Mouse (Mus musculus) neutrophil, adult 59 days (primary cell): ENCODE measurements around the gene Lin37. TPM values are rescaled to one million over a fixed set of nuclear protein-coding genes. Genes with fewer than 3 reads are reported as not detected.

Source experiments
- total RNA-seq, 2 experiments: library from RNA; stranded (reverse); gene quantifications; 1 replicate in 1 of 2; 2 replicates in 1 of 2; pipeline ENCODE4 v1.2.4; 2023

Lin37 gene
- total RNA-seq, result 10 to 100 TPM; 30.4 to 32.0 TPM

DNA sequence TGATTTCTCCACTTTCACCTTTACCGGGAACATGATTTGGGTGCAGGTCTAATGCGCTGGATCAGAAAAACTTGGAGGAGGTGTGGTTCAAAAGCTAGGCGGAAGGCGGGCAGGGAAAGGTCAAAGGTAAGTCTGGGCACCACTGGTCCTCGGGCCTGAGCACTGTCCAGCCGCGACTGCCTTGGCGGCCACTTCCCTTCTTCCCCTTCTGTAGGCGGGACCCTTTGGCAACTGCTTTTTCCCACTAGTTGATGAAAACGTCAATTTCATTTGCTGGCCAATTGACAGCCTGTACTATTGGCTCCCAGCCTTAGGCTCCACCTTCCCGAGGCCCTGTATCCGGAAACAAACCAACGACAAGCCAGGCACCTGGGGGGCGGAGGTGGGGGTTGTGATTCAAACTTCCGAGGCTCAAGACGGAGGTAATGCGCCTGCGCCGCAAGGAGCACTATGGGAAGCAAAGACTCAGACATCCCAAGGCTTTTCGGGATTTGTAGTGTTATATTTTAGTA, at the start of gene Lin37:
Lin37 (minus strand) TSS at position 396 of the 512 bp plus-strand sequence.

DNA sequence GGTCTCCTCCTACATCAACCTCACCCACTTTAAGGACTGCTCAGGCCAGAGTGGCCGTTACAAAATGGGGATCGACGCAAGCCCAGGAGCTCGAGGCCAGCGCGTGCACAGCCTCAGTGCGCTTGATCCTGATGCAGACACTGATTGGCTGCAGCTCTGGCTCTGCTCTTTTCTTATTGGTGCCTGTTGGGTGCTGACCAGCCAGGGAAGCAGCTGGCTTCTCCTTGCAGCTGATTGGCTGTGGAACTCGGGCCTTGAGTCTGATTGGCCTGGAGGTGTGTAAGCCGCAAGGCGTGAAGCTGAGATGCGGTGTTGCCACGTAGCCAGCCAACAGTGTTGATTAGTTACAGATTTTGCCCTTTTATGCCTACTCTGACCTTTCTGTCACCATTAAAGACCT, 39.1 kb upstream of the Lin37 start, which contains the start of gene Zbtb32:
Zbtb32 (minus strand) TSS at position 124 of the 400 bp plus-strand sequence.

DNA sequence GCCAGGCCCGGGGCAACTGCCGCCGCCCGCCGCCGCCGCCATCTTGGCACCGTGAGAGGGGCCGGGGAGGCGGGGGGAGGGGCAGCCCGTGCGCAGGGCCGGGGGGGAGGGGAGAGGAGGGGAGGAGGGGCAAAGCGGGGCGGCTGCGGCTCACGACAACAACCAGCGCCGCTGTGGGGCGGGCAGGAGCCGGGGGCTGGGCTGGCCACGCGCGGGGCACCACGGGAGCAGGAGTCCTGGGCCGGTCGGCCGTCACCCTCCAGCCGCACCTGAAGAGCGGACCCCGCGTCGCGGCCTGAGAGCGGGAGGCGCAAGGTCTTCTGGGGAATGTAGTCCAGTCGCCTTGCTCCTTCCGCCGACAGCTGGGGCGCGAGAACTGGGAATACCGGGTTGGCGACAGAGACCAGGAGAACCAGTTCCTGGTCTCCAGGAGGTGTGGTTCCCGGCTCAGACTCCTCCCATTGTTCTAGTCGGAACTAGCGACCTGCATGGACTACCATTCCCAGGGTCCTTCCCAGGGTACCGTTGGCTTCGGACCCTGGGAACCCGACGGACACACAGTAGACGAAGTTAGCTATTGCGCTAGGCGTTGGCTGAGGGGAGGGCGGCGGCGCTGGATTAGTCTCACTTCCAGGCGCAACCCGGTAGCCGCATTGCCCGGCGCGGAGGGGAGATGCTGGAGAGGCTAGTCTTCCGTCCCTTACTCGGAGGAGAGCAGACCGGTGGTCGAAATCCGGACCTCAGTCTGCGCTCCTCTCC, 29.2 kb upstream of the Lin37 start, which contains the start of gene Kmt2b:
Kmt2b (minus strand) TSS at position 51 of the 759 bp plus-strand sequence.

DNA sequence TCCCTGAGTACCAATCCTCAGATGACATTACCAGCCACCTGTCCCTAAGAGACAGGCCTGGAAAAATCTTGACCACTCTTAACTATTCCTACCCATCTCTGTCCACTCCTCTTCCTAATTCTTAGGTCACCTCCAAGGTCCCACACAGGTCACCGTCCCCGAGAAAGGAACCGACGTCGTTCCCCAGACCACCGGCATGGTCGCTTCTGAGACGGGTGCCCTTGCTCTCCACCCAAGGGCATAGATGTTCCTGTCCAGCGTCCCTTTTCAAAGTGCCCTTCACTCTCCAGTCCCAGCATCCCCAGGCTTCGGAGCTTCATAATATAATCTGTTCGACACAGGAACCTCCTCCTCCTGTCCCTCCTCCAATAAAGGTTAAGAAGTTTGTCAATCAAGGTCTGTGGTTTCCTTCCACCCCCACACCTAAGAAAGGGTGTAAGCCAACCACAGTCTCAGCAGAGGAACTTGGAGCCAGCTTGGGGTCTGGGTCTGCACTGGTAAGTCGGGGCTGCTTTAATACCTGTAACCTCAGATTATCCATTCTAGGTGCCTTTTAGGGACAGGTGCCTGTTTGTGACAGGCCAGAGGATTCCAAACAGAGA, 5.4 kb upstream of the Lin37 start, which contains the start of gene Igflr1:
Igflr1 (plus strand) TSS at position 458 of the 602 bp plus-strand sequence.

DNA sequence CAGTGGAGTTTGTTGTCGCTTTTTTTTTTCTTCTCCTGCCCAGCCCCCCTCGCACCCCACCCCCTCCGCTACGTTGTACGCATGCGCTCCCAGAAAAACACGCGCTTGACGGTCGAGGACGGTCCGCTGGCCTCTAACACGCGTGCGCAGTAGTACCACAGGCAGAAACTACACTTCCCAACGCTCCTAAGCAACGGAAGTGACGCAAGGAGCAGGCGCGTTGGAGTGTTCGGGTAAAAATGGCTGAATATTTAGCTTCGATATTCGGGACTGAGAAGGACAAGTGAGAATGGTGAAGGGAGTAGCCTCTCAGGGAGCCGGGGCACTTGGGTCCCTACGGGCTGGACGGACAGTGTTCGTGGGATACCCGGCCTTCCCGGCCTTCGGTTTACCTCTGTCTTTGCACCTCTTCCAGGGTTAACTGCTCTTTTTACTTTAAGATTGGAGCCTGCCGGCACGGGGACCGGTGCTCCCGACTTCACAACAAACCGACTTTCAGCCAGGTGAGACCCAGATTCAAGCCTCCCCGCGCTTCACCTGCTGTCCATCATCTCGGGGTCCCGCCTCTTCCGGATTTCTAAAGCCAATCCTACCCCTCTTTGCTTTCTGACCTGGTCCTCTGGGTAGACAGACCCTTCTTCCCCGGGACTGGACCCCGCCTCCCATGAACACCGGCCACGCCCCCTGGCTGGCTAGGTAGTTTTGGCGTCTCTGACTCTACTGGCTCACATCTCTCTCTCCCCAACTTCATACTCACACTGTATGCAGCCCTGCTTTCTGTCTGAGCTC, 3.7 kb upstream of the Lin37 start, which contains the start of the genes U2af1l4, Gm49396 and Psenen:
U2af1l4 (plus strand) TSS at position 185 of the 789 bp plus-strand sequence.
Gm49396 (plus strand) TSS at position 228 of the 789 bp plus-strand sequence.
Psenen (minus strand) TSS at position 511 of the 789 bp plus-strand sequence.

DNA sequence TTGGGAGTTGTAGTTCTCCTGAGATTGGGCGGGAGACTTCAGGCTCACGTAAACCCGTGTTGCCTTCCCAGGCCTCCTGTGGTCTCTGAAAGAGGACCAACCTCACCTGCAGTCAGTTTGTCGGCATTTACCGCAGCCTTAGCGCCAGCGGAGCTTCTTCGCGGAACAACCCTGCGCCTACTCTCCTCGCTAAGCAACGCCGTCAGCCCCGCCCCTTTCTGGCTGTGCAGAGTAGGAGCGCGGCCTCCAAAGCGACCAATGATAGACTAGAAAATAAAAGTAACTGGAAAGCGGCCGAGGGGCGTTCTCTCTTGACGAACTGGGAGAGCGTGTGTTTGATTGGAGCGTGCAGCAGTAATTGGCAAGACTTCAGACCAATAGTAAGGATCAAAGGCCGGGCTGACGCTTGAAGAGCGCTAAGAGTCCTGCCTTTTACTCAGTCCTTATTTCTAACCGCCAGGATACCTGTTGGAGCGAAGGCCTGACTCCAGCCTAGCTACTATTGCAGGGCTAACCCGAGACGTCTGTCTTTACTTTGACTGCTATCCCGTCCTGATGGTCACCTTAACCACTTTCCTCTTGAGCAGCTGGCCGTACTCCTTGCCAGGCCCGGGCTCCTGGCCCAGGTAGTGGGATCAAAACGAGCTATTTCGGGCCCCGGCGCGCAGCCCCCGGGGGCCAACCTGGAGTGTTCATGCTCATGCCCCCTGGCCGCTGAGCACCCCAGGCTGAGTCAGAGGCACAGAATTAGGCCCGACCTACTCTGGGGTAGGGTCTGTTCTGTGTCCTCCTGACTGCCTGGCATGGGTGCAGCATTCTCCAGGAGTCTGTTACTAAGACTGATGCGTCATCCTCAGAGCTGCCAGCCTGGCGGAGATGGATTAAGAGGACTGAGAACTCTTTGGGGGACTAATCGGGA, 7.3 kb downstream of the Lin37 start, which contains the start of the genes Hspb6 and Proser3:
Hspb6 (plus strand) TSS at position 77 of the 919 bp plus-strand sequence.
Proser3 (minus strand) TSS at position 198 of the 919 bp plus-strand sequence.

DNA sequence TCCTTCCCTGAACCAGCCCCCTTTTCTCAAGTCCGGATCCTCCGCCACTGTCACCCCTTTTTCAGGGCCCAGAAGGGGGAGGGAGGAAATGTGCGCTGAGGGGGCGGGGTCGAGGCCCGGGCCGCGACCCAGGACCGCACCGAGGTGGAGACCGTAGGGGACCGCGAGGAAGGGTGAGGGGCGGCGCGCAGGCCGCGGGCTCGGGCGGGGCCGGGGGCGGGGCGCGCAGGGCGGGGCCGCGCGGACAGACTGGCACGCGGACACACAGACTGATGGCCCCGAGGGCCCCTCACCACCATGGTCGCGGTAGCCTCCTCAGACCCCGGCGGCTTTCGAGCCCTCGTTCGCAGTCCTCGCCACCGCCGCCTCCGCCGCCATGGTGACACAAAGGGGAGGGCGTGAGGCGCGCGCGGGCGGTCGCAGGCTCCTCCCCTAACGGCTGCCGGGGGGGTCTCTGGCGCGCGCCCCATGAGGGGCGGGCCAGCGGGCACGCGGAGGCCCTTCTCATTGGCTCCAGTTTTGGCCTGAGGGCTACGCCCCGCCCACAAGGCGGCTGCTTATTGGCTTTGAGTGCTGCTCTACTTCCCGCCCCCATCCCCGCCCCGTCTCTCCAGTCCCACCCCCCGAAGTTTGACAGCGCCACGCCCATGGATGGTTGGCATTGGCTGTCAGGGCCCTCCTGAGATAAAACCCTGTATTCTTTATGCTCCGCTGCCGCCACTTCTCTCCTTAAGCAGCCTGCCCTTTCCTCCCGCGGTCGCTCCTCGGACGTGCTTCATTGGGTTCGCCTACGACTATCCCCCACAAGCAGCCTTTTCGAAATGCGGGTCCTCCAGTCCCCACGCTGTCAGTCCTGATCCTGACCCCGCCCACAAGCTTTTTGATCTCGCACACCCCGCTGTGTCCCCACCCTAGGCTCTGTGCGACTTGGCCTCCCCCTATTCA, 24.7 kb downstream of the Lin37 start, which contains the start of gene Arhgap33:
Arhgap33 (minus strand) TSS at position 428 of the 945 bp plus-strand sequence.

Other genes with a start within 250 kb of the Lin37 start
- under 1 TPM in 1 of 2 experiments, not detected in 1; 0.76 TPM for gene Syne4, start 245.0 kb downstream of the Lin37 start, total RNA-seq
- not detected for gene E130208F15Rik, start 238.1 kb downstream of the Lin37 start, total RNA-seq
- 1 to 10 TPM; 3.2 to 3.4 TPM for gene Sdhaf1, start 235.9 kb downstream of the Lin37 start, total RNA-seq
- not detected for gene Lrfn3, start 197.1 kb downstream of the Lin37 start, total RNA-seq
- 1,000 to 10,000 TPM; 2,122 to 2,210 TPM for gene Tyrobp, start 146.1 kb downstream of the Lin37 start, total RNA-seq
- 100 to 1,000 TPM; 116 to 123 TPM for gene Hcst, start 140.0 kb downstream of the Lin37 start, total RNA-seq
- 10 to 100 TPM; 65.6 to 78.9 TPM for gene Nfkbid, start 138.1 kb downstream of the Lin37 start, total RNA-seq
- gene Aplp1, start 114.3 kb downstream of the Lin37 start, total RNA-seq, result under 1 TPM in 1 of 2 experiments, not detected in 1; 0.27 TPM
- not detected for gene Kirrel2, start 102.1 kb downstream of the Lin37 start, total RNA-seq
- not detected for gene Nphs1, start 101.5 kb downstream of the Lin37 start, total RNA-seq
- not detected for gene Prodh2, start 66.2 kb downstream of the Lin37 start, total RNA-seq
- 10 to 100 TPM; 14.2 to 14.6 TPM for gene Arhgap33, start 24.8 kb downstream of the Lin37 start, total RNA-seq
- gene Hspb6, start 7.7 kb downstream of the Lin37 start, total RNA-seq, result 1 to 10 TPM; 5.1 to 7.4 TPM
- 1 to 10 TPM; 6.0 to 6.3 TPM for gene Proser3, start 7.5 kb downstream of the Lin37 start, total RNA-seq
- gene U2af1l4, start 3.5 kb upstream of the Lin37 start, total RNA-seq, result 10 to 100 TPM; 40.8 to 45.4 TPM
- gene Gm49396, start 3.5 kb upstream of the Lin37 start, total RNA-seq, result 1 to 10 TPM; 3.2 to 6.2 TPM
- 100 to 1,000 TPM; 120 to 121 TPM for gene Psenen, start 3.8 kb upstream of the Lin37 start, total RNA-seq
- 1 to 10 TPM; 3.7 to 5.5 TPM for gene Igflr1, start 5.6 kb upstream of the Lin37 start, total RNA-seq
- 10 to 100 TPM; 51.3 to 54.4 TPM for gene Kmt2b, start 28.9 kb upstream of the Lin37 start, total RNA-seq
- gene Zbtb32, start 39.1 kb upstream of the Lin37 start, total RNA-seq, result under 1 TPM; 0.20 to 0.22 TPM
- gene Upk1a, start 53.0 kb upstream of the Lin37 start, total RNA-seq, result not detected
- gene Cox6b1, start 66.3 kb upstream of the Lin37 start, total RNA-seq, result 100 to 1,000 TPM; 236 to 250 TPM
- gene Etv2, start 76.0 kb upstream of the Lin37 start, total RNA-seq, result not detected
- gene Rbm42, start 90.5 kb upstream of the Lin37 start, total RNA-seq, result 10 to 100 TPM; 77.8 to 88.7 TPM
- gene Haus5, start 105.2 kb upstream of the Lin37 start, total RNA-seq, result 10 to 100 TPM; 22.3 to 22.8 TPM
- gene Pmis2, start 111.8 kb upstream of the Lin37 start, total RNA-seq, result not detected
- gene 2200002J24Rik, start 139.1 kb upstream of the Lin37 start, total RNA-seq, result not detected
- under 1 TPM; 0.37 to 0.58 TPM for gene Atp4a, start 152.4 kb upstream of the Lin37 start, total RNA-seq
- 10 to 100 TPM; 26.6 to 35.5 TPM for gene Tmem147, start 169.7 kb upstream of the Lin37 start, total RNA-seq
- gene Gapdhs, start 183.8 kb upstream of the Lin37 start, total RNA-seq, result not detected
- 1 to 10 TPM; 1.9 to 3.2 TPM for gene Sbsn, start 191.6 kb upstream of the Lin37 start, total RNA-seq
- 1 to 10 TPM; 1.4 to 3.3 TPM for gene Dmkn, start 203.9 kb upstream of the Lin37 start, total RNA-seq
- gene Krtdap, start 228.1 kb upstream of the Lin37 start, total RNA-seq, result not detected